Mouse (Mus musculus) liver, adult 2 months (tissue): ENCODE data around the gene Prkcsh.

Experiments
- CTCF ChIP-seq: fragments of 200-500 bp; IDR thresholded peaks from 2 replicates; pipeline ENCODE4 v1.5.1; 2011; ENCODE audit warnings: low read depth, low read length, control low read depth
- POLR2A ChIP-seq: fragments of 200-500 bp; IDR thresholded peaks from 2 replicates; pipeline ENCODE4 v1.6.1; 2011; ENCODE audit warnings: low read length, control low read depth; ENCODE audit not compliant: insufficient read depth; ENCODE audit errors: extremely low read depth

GRCm38 (mm10) chr9:22002194-22003162 lies at the start of gene Prkcsh, which contains the start of gene Ccdc151:
- TF ChIP-seq POLR2A (peak; percentile 62; the same call in 1 of the 2 replicates), CTCF (no peak)
